7 mouse cellular contexts compared by ENCODE assay signal in the genomic region with DNA sequence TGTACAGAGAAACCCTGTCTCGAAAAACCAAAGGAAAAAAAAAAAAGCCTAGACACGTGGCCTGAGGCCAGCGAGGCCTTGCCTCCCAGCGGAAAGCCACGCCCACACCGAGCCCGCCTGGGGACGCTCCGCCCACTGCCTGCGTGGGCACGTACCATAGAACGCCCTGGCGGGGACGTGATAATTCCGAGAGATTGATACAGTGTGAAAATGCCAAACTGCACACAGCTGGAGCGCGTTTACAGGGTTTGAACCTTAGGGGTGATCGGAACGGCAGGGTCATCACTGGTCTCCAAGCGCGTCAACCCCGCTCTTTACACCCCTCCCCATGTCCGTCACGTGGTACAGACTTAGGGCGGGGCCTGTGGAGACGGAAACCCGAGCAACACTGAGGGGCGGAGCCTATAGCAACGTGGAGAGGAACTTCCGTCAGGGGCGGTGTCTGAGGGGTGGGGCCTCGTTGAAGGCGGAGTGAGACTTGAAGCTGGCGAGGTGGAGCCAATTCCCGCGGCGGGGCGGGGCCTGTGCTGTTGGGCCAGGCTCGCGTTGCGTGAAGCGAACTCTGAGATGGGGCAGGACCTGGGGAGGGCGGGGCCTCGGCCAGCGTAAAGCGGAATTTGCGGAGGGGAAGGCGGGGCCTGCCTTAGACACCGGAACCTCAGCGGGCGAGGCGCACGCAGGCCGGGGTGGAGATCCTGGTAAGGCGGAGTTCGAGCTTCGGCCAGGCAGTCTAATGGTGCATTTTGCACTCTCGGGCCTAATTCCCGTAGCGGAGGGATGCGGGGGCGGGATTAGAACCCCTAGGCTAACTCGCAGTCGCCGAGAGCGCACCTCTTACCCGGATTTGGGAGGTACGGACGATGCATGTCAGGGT. TPM values are rescaled to one million over a fixed set of nuclear protein-coding genes. Genes with fewer than 3 reads are reported as not detected.
DNase-seq lines count a peak whose midpoint lies in the region; ATAC-seq and TF ChIP-seq lines count a peak whose summit lies in the region.

A gene (plus strand): TSS at position 634 of the 874 bp plus-strand sequence.

- DNase-seq in adrenal gland, postnatal 10 days = peak; percentile 100
- peak; percentile 100 for DNase-seq in embryonic facial prominence, embryonic 10.5 days (ENCODE audit: low spot score)
- DNase-seq in gonadal fat pad, adult 2 months (ENCODE audit: low read depth) = peak; percentile 83
- DNase-seq in left cerebral cortex, postnatal 4 days = peak; percentile 100

- peak; percentile 83 for TF ChIP-seq POLR2A in small intestine, adult 2 months (IDR thresholded peaks at IDR 0.05; ENCODE audit: low read depth, low read length)

- peak within 1 kb of the TSS; percentile 62 for H3K9ac ChIP-seq in intestine, postnatal 0 days (ENCODE audit: low read depth, low read length)
- H3K9ac ChIP-seq in midbrain, embryonic 12.5 days (replicated peaks) = peak within 1 kb of the TSS; percentile 79

- under 1% methylated on average over 69 of the region's 69 CpGs for whole genome bisulfite sequencing in embryonic facial prominence, embryonic 10.5 days
- under 1% methylated on average over 68 of the region's 69 CpGs for WGBS in intestine, postnatal 0 days
- under 1% methylated on average over 68 of the region's 69 CpGs for WGBS in midbrain, embryonic 12.5 days
- WGBS in small intestine, adult 2 months = under 1% methylated on average over 69 of the region's 69 CpGs

- H3K4me1 ChIP-seq in embryonic facial prominence, embryonic 10.5 days = peaks cover 50% of the 10 kb centered on the region
- H3K4me1 ChIP-seq in intestine, postnatal 0 days (replicated peaks; ENCODE audit: control insufficient read depth, insufficient read depth, low read length) = 0 out of 2 replicates have a peak, but pooled peaks cover 6% of the 10 kb centered on the region
- peaks cover 27% of the 10 kb centered on the region for H3K4me1 ChIP-seq in midbrain, embryonic 12.5 days
- H3K4me1 ChIP-seq in small intestine, adult 2 months (ENCODE audit: control insufficient read depth, insufficient read depth, insufficient read length, low read length) = peaks cover 23% of the 10 kb centered on the region

- intact Hi-C loops in left cerebral cortex, postnatal 4 days (cut with DNase I) = no loop called here

- H3K4me3 ChIP-seq in embryonic facial prominence, embryonic 10.5 days = peak within 1 kb of the TSS; percentile 70
- H3K4me3 ChIP-seq in intestine, postnatal 0 days (ENCODE audit: low read depth, low read length) = peak within 1 kb of the TSS; percentile 50
- peak within 1 kb of the TSS; percentile 59 for H3K4me3 ChIP-seq in midbrain, embryonic 12.5 days
- peak within 1 kb of the TSS; percentile 73 for H3K4me3 ChIP-seq in small intestine, adult 2 months (ENCODE audit: low read depth, low read length)

- H3K4me2 ChIP-seq in intestine, postnatal 0 days (replicated peaks; ENCODE audit: low read depth) = peak within 1 kb of the TSS; percentile 76
- peak within 1 kb of the TSS; percentile 85 for H3K4me2 ChIP-seq in midbrain, embryonic 12.5 days (replicated peaks)

- peaks cover 30% of the 10 kb centered on the region for H3K36me3 ChIP-seq in embryonic facial prominence, embryonic 10.5 days (replicated peaks)
- peaks cover 4% of the 10 kb centered on the region; the same call in 1 of the 2 replicates for H3K36me3 ChIP-seq in intestine, postnatal 0 days (ENCODE audit: control insufficient read depth, insufficient read depth)
- H3K36me3 ChIP-seq in midbrain, embryonic 12.5 days = peaks cover 14% of the 10 kb centered on the region
- H3K36me3 ChIP-seq in small intestine, adult 2 months (ENCODE audit: control insufficient read depth, insufficient read depth, low read length) = no peaks in the 10 kb centered on the region

- ATAC-seq in intestine, postnatal 0 days = peak; percentile 93
- ATAC-seq in midbrain, embryonic 12.5 days (ENCODE audit: low FRiP score, low read depth) = peak; percentile 90

- H3K9me3 ChIP-seq in embryonic facial prominence, embryonic 10.5 days = no peaks in the 10 kb centered on the region
- no peaks in the 10 kb centered on the region for H3K9me3 ChIP-seq in intestine, postnatal 0 days (ENCODE audit: control insufficient read depth)
- H3K9me3 ChIP-seq in midbrain, embryonic 12.5 days = no peaks in the 10 kb centered on the region

- no peaks in the 10 kb centered on the region for H3K27me3 ChIP-seq in embryonic facial prominence, embryonic 10.5 days (replicated peaks; ENCODE audit: low read depth, poor library complexity, severe bottlenecking)
- H3K27me3 ChIP-seq in intestine, postnatal 0 days (replicated peaks; ENCODE audit: control insufficient read depth, insufficient read depth, low read length) = no peaks in the 10 kb centered on the region
- no peaks in the 10 kb centered on the region for H3K27me3 ChIP-seq in midbrain, embryonic 12.5 days
- H3K27me3 ChIP-seq in small intestine, adult 2 months (ENCODE audit: control insufficient read depth, insufficient read depth, low read length) = no peaks in the 10 kb centered on the region

- no peak for TF ChIP-seq CTCF in intestine, postnatal 0 days (IDR thresholded peaks at IDR 0.05; ENCODE audit: low read depth)
- no peak for TF ChIP-seq CTCF in small intestine, adult 2 months (IDR thresholded peaks at IDR 0.05; ENCODE audit: extremely low read depth, insufficient read length, insufficient replicate concordance, low read depth, low read length)

- H3K27ac ChIP-seq in embryonic facial prominence, embryonic 10.5 days (replicated peaks) = peak within 1 kb of the TSS; percentile 97
- peak within 1 kb of the TSS; percentile 85 for H3K27ac ChIP-seq in intestine, postnatal 0 days (ENCODE audit: low read depth, low read length)
- H3K27ac ChIP-seq in midbrain, embryonic 12.5 days (replicated peaks) = peak within 1 kb of the TSS; percentile 86
- H3K27ac ChIP-seq in small intestine, adult 2 months (ENCODE audit: insufficient read depth, low read depth, low read length) = peak within 1 kb of the TSS; percentile 90

RNA-seq across cellular contexts. Expression of the gene that starts here (rescaled TPM):
- total RNA-seq in adrenal gland, postnatal 10 days (2021) = 10 to 100 TPM; 15.4 to 17.0 TPM
- 22.8 and 24.9 TPM in 2 replicates for polyA plus RNA-seq in embryonic facial prominence, embryonic 10.5 days (2016; fragmentation: Nextera tagmentation; extraction: Ambion mirVana)
- polyA plus RNA-seq in gonadal fat pad, adult 2 months (2012; rRNA removed) = 27.2 and 33.7 TPM in 2 replicates
- polyA plus RNA-seq in intestine, postnatal 0 days (2015; fragmentation: Nextera tagmentation; extraction: Ambion mirVana) = 7.5 and 8.0 TPM in 2 replicates
- 10 to 100 TPM; 28.8 to 29.4 TPM for total RNA-seq in left cerebral cortex, postnatal 4 days (2021)
- 22.2 TPM in 2 replicates for polyA plus RNA-seq in midbrain, embryonic 12.5 days (2016; fragmentation: Nextera tagmentation; extraction: Ambion mirVana)
- polyA plus RNA-seq in small intestine, adult 2 months (2012; rRNA removed) = 8.8 and 17.8 TPM in 2 replicates

Comparison
In these comparisons a context has a peak if more than half of its experiments do, and no peak if none do; other contexts are left out.
1. Peak in every context shown above with its lines: DNase-seq, ATAC-seq, H3K4me3 ChIP-seq and H3K27ac ChIP-seq.